Mouse (Mus musculus) MN1 (cell line): Measurements from ENCODE around the gene Cfap99.
A peak's percentile ranks its signal among the peaks of the same experiment; 100 is the strongest.

Experiments
- DNase-seq: peaks from one replicate; pipeline ENCODE4 v3.0.0-alpha.2; 2016; ENCODE audit warnings: low spot score

Cfap99 gene

GRCm38 (mm10) chr5:34278058-34278457, 10.3 kb upstream of the Cfap99 start:
- no peak for DNase-seq

GRCm38 (mm10) chr5:34279214-34279613, 9.2 kb upstream of the Cfap99 start:
- no peak for DNase-seq

- DNase-seq: no peak
These were observed 7.4 kb upstream of the Cfap99 start for GRCm38 (mm10) chr5:34280976-34281375.

GRCm38 (mm10) chr5:34283355-34283754, 5.0 kb upstream of the Cfap99 start:
- no peak for DNase-seq

- DNase-seq: no peak
These were observed 4.1 kb upstream of the Cfap99 start for GRCm38 (mm10) chr5:34284156-34284750.

GRCm38 (mm10) chr5:34285285-34285684, 3.1 kb upstream of the Cfap99 start:
- peak; percentile 23 for DNase-seq

- DNase-seq: no peak
These were observed 1.9 kb upstream of the Cfap99 start for GRCm38 (mm10) chr5:34286516-34286915.

GRCm38 (mm10) chr5:34287001-34287837, 1.2 kb upstream of the Cfap99 start:
- DNase-seq: peak; percentile 33

GRCm38 (mm10) chr5:34287838-34288145, 608 bp upstream of the Cfap99 start:
- DNase-seq: no peak

- no peak for DNase-seq
These were observed 886 bp downstream of the Cfap99 start for GRCm38 (mm10) chr5:34289286-34289685.

- DNase-seq: no peak
These were observed 5.0 kb downstream of the Cfap99 start for GRCm38 (mm10) chr5:34293363-34293762.

- DNase-seq: no peak
These were observed 6.3 kb downstream of the Cfap99 start for GRCm38 (mm10) chr5:34294696-34295095.

- DNase-seq: peak; percentile 19
These were observed 6.7 kb downstream of the Cfap99 start for GRCm38 (mm10) chr5:34295141-34295540.

GRCm38 (mm10) chr5:34298061-34298460, 9.7 kb downstream of the Cfap99 start:
- no peak for DNase-seq

GRCm38 (mm10) chr5:34298937-34299535, 10.6 kb downstream of the Cfap99 start:
- DNase-seq: no peak

GRCm38 (mm10) chr5:34302377-34302776, 14.0 kb downstream of the Cfap99 start:
- DNase-seq: no peak

- DNase-seq: no peak
These were observed 20.6 kb downstream of the Cfap99 start for GRCm38 (mm10) chr5:34309016-34309415.

GRCm38 (mm10) chr5:34319491-34320034, 31.2 kb downstream of the Cfap99 start:
- DNase-seq: no peak

GRCm38 (mm10) chr5:34321236-34321635, 32.8 kb downstream of the Cfap99 start:
- no peak for DNase-seq

- DNase-seq: no peak
These were observed 36.9 kb downstream of the Cfap99 start for GRCm38 (mm10) chr5:34325286-34325685.

- peak; percentile 25 for DNase-seq
These were observed 37.9 kb downstream of the Cfap99 start for GRCm38 (mm10) chr5:34326249-34326691.

- peak; percentile 36 for DNase-seq
These were observed 38.6 kb downstream of the Cfap99 start for GRCm38 (mm10) chr5:34326875-34327576.
